Mouse (Mus musculus): ENCODE data around the gene Gm10778.

DNA sequence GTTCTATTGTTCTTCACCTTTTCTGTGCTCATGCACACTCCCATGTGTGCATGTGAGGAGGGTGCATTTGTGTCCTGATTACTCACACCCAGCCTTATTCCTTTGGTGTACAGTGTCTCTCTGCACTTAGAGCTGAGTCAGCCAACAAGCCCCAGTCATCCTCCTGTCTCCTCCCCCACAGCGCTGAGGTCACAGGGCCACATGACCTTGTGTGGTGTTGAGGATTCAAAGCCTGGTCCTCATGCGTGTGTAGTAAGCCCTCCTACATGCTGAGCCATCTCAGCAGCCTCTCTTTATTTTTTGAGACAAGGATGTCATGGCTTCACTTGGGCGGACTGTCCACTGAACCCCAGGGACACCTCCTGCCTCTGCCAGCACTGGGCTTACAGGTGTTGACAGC is 36.1 kb upstream of the Gm10778 start:
- no peak for TF ChIP-seq CTCF (IDR thresholded peaks at IDR 0.05; ENCODE audit: low read depth)
- no peak for TF ChIP-seq EP300 (IDR thresholded peaks at IDR 0.05; ENCODE audit: low read depth)
